Mouse (Mus musculus) heart, adult 11 months (tissue): ENCODE measurements around the gene Cic.

Experiments
- DNase-seq: peaks from one replicate; pipeline ENCODE4 v3.0.0; 2022

Gene Cic

DNA sequence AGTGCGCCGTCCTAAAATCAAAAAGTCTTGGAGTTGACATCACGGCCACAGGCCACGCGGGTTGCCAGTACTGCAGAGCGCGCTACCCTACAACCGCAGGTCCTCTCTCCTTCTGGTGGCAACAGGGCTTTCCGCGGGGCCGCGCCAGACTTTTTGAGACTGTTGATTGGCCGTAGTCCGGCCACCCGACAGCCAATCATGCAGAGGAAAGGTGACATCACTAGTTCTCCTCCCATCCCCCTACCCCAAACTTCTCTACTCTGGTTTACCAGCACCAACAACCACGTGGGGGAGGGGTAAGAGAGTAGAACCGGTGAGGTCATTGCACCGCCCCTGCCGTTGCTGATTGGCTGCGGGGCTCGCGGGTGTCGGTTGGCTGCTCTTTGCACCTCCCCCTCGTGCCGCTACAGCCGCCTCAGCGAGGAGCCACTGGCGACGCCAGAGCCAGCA, at the start of gene Cic:
TSS of gene Cic (plus strand) at position 404 of the 450 bp plus-strand sequence.
- peak; percentile 100 for DNase-seq

DNA sequence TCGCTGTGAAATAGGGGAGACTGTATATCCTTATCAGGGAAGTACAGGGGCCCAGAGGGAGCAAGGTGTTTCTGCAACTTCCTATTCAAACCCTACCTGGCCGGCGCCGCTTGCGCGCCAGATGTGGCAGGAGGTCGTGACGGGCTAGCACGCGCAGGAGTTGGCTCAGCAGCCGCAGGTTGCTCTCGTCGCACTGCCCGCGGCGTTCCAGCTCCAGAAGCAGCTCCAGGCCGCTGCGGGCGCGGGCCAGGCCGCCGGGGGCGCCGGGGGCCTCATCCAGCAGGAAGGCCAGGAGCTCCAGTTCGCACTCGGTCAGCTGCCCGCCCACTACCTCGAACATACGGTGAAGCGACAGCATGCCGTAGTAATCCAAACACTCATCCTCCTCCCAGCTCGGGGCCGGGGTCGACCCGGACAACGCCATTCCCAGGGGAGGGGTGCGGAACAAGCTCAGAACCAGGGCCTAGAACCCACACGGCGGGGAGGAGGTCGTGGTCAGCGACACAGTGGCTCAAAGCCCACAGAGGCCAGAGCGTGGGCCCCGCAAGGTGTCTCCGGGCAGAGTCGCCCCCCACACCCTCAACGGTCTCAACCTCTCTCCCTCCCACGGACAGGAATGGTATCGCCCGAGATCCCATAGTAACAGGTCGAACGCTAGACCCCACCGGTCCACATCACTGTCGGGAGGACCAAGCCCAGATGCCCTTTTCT, 48.6 kb upstream of the Cic start:
- DNase-seq = peak; percentile 96

DNA sequence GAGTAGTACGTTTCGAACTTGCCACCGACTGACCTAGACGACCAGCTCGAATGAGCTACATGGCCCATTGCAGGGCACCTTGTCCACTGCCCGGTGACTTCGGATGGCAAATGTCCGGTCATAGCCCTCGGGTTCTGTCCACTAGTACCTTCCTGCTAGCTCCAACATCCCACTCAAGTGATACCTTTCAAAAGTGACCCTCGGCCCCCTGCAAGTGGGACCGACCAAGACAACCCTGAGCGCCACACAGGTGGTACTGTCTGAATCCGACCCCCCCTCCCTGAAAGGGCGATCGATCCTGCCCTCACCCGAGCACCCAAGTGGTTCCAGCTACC, 48.1 kb upstream of the Cic start:
- no peak for DNase-seq

DNA sequence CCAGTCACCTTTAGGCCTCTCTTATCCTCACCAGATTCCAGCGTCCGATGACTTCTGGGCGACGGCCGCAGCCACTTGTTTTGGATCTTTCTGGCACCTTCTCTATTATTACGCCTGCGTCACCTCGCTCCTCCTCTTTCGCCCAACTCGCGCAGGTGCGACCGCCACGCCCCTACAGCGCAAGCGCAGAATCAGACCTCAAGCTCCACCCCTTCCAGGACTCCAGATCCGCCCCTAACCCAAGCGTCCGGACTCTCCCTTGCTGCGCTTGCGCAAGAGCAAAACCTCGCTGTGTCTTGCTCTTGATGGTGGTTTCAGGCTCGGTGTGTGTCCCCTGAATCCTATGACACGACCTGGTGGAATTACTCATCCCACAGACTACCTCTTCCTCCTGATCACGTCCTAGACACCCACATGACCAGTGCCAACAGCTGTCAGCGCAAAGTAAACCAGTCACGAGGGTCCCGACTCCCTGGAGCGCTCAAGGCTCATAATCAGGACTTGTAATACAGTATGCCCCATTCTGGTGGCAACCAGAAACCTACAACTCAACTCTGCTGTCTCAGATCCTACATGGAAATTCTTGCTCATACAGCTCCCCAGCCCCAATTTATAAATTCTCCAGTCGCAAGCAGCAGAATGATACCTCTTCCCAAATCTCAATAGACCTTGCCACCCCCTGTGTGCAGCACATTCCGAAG, 47.6 kb upstream of the Cic start:
- DNase-seq = peak; percentile 100

DNA sequence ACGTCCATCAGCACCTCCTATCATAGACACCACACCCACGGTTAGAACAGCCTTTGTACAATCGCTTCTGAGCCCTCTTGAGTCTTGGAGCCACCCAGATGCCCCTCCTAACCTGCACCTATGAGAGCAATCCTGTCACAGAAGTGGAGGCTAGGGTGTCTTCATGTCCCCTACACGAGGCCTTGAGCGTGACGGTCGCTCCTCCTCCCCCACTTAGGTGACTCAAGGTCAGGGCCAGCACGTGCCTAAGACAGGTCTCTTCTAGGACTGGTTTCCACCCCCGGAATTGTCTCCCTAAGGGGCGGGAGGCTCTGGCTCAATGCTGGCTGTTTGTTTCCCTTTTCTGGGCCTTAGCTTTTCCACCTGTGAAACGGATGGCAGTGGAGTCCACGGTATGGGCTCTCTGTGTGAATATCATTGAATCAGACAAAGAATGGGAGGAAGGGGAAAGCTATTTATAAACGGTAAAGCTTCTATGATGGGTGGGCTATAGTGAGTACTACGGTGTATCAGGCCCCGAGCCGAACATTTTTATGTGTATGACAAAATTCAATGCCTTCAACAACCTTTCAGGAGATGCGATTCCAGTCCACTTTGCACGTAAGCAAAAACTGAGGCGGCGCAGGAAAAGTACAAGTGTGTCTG, 46.9 kb upstream of the Cic start, which contains the start of gene Dedd2:
TSS of gene Dedd2 (minus strand) at position 159 of the 645 bp plus-strand sequence.
- DNase-seq = peak; percentile 98

DNA sequence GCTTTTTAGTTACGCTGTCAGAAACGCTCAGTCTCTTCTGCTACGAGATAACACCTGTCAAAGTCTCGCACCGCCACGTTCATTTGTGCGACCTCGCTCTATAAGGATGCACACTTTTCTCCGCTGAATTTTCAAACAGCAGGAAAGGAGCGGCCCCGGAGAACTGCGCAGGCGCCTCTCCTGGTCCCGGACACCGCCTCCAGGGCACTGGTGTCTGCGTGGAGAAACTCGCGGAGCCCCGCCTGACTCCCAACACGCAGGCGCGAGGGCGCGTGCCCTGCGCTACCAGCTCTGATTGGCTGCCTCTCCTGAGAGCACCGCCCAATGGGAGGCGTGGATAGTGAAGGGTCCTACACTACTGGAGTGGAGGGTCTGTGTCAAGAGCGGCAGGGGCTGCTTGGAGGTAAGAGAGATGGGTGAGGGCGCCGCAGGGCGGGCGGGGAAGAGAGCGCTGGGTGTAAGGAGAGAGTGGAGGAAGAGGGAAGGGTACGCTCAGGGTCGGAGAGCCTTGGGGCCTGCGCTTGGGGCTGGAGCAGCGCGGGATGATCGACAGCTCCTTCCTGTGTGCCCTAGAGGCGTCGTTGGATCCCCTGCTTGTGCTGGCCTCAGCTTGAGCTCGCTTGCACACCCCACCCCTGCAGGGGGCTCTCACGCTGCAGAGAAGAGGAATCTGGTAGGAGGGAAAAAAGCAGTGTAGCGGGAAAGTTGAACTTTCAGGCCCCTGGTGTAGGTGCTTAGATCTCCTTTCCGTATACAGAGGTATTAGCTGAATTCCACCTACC, 46.2 kb upstream of the Cic start, which contains the start of gene Zfp526:
TSS of gene Zfp526 (plus strand) at position 324 of the 782 bp plus-strand sequence.
- DNase-seq = peak; percentile 100

DNA sequence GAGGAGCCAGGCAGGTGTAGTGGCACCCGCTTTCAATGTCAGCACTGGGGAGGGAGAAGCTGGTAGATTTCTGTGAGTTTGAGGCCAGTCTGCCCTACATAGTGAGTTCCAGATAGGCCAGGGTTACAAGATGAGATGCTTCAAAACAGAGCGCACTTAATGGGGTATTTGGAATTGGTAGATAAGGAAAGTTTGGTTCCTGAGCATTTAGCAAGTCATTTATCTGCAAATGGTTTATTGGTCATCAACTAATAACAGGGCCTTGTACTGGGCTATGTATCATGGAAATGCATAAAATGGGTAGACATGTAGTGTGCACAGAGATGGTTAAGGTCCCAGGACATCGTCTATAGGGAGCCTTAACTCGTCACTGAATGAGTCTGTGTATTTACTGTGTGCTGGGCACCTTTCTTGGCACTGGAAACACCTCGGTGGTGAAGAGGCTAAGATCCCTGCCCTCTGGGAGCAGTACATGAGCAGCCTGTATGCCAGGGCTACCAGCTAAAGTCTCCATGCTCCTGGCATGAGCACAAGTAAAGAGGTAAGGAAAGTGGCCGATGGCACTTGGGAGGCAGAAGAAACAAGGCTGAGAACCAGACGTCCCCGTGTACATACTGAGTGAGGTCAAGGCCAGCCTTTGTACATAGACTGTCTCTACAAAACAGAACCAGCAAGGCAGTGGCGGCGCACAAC, 45.1 kb upstream of the Cic start:
- no peak for DNase-seq

DNA sequence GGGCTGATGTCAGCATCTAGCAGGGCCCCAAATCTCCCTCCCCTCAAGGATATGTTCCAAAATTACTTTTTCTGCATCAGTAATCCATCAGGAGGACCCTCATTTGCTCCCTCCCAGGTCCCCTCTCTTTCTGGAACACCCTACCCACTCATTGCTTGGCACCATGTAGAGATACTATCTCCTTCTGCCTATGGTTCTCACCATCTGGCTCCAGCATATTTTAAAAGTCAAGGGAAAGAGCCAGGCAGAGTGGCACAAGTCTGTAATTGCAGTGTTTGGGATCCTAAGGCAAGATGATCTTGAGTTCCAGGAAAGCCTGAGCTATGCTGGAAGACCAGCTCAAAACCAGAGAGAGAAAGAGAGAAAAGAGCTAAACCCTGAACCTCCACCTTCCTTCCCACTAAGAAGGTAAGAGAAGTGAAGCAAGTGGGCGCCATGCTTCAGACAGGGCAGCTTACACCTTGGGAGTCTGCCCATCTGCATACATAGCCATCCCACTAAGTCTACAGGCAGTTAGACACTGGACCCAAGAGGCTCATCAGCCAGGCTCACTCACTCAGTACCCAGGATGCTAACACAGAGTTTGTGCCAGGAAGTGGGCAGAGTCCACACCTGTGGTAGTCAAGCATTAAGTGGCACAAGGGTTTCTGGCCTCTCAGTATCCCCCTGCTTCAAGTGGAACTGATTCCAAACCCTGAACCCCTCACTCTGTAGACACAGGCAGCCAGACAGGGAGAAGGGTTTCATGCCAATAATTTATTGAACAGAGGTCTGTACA, 39.8 kb upstream of the Cic start:
- no peak for DNase-seq

DNA sequence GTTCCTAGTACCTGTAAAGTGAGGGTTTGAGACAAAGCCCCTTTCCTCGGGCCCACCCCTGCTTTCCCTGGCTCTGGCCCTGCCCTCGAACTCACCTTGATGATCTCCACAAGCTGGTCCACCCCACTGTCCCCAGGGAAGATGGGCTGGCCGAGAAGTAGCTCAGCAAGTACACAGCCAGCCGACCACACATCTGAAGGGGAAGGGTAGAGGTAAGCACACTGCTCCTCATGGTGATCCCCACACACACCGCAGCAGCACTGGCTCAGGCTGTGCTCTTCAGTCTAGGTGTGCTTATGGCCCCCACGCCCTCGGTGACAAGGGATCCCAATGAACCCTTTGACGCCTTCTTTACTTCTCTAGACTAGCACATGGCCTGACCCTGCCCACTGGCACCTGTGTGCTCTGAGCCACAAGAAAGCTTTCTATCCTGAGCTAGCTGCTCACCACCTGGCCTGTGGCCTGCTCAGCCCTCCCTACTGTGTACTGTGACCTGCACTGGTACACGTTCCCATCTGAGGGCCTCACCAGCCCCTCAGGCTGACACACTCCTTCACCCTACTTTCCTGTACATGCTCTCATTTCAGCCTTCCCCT, 36.7 kb upstream of the Cic start:
- peak; percentile 90 for DNase-seq

DNA sequence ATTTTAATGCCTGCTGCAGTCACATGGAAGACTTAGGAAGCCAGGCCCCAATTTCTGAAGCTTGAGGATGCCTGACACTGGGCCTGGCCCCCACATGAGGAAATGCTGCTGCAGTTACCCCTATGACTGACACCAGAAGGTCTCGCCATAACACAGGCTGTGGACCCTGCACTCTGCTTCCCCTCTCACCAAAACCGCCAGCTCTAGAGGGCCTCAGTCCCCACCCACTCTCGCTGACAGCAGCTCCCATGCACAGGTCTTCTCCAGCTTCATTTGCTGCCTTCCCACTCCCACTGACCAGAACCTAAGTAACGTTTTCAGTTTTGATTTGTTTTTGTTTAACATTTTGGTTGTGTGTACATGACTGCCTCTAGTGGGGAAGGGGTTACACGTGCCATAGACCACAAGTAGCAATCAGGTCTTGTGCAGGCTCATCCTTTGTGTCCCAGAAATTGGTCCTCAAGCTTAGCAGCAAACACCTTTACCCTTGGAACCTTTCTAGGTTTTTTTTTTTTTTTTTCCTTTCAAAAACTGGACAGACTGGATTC, 35.3 kb upstream of the Cic start:
- no peak for DNase-seq

DNA sequence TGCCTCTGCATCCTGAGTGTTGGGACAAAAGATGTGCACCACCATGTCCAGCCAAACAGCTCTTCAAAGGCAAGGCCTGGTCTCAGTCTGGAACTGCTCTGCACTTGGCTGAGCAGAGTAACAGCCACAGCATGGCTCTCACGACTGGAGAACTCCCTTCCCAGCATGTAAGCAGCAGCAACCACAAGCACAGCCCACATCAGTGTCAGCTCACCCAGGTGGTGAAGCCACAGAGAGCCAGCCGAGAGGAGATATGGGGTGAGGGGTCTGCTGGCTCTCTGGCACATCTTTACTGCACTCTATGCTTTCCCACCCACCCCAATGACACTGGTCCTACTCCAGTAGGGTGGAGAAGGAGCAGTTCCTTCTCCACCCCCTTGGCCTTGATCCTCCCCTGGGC, 34.4 kb upstream of the Cic start:
- no peak for DNase-seq

DNA sequence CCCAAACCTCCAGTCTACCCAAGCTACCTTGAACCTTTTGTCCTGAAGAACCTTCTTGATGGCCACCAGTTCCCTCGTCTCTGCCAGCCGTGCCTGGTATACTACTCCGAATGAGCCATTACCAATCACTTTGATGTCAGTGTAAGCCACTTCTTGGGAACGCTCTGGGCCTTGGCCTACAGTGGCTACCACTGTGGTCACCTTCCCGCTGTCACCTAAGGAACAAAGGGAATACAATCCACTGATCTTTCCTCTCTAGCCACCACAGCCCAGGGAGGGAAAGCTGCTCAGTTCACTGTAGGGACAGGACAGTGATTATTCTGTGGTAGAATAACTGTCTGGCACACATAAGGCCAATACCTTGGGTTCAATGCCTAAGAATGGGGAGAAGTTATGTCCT, 32.0 kb upstream of the Cic start:
- DNase-seq = peak; percentile 85

DNA sequence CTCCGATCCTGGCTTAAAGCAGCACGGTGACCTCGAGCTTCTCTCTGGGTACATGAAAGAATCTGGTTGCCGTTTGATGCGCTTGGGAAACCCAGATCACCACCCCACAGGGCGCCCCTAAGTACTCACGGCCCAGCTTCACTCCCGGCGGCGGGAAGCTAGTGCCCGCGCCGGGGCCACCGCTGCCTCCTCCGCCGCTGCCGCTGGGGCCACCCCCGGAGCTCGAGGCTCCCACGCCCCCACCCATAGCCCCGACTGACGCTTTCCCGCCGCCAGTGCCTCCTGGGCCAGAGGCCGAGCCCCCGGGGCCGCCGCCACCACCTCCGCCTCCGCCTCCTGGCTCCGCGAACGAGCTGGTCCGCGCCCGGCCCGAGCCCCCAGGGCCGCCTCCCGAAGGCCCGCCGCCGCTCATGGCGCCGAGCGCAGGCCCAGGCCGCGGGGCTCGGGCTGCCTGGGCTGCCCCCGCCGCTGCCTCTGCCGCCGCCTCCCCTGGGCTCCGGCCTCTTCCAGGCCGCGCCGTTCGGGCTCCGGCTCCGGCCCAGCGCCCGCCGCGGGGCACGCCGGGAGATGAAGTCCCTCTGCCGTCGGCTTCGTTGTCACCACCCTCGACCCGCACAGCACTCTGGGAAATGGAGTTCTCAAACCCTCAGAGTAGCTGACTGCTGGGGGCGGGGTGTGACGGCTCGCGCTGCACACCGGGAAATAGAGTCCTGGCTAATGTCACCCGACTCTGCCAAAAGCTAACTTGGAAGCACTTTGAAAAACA, 30.1 kb upstream of the Cic start, which contains the start of gene Gsk3a:
TSS of gene Gsk3a (minus strand) at position 603 of the 766 bp plus-strand sequence.
- peak; percentile 100 for DNase-seq

DNA sequence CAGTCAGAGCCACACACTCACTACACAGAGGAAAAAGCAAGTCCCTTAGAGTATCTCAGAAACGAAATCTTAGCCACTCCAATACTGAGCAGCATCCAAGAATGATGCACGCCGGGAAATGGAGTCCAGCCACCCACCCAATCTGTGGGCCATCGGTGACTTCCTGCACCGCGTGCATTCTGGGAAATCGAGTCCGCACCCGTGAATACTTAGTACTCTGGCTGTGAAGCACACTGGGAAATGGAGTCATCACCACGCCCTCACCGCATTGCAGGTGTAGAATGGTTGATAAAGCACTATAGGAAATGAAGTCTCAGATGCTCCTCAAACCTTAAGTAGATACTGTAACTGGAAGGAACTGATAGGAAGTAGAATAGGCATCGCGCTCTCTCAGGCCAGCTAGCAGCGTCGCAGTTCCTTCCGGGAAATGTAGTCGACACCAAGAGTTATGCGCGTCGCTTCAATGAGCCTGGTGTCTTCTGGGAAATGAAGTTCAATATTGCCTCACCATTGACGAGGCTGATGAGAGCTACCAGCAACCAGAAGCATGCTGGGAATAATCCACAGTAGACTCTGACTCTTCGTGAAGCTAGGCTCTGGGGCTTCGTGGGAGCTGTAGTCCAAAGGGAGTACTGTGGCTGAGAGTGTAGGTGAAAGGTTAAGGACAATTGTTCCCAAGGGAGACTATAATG, 29.3 kb upstream of the Cic start:
- peak; percentile 99 for DNase-seq

DNA sequence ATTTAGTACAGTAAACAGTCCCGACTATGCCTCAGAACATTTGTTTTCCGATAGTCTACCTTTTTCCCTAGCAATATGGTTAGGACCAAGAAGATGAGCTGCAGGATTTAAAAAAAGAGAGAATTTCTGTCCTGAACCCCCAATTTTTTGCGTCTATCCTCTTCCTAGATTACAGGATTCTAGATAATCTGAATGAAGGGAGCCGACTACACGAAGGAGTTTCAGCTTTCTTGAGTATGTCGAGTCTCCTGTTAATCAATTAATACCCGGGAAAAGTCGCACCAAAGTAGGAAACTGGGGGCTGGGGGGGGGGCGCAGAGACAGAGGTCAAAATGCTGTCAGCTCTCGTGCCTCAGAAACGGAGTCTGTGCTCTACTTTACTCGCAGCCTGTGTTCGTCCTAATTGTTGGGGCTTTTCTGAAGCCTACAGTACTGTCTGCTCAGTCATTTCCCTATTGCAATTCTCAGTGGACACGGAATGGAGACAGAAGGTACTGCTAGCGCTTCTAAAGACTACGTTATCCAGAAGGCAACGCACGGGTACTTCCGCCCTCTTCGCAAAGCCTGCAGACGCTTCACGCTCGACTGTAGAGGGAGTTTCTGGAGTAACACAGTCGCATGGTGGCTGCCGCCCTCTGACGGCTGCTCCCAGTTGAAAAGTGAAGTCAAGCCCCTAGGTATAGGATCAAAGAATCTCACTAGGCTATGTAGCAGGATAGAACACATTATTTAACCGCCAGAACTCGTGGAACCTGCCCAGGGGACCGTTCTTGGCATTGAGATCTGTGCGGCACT, 28.5 kb upstream of the Cic start:
- peak; percentile 99 for DNase-seq

DNA sequence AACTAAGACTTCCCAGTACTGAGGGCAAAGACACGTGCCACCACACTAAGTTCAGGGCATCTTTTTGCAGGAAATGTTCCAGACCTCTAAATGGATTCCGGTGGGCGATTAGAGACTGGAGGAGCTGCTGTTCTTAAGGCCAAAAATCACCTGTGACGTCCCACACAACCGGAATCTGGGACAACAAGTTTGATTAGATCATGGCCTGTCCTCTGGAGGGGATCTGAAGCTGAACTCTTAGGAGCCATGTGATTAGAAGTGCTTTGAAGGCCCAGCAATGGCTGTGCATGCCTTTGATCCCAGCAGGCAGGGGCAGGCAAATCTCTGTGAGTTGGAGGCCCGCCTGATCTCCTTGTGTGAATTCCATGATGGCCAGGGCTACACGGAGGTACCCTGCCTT, 26.9 kb upstream of the Cic start:
- DNase-seq = peak; percentile 92

DNA sequence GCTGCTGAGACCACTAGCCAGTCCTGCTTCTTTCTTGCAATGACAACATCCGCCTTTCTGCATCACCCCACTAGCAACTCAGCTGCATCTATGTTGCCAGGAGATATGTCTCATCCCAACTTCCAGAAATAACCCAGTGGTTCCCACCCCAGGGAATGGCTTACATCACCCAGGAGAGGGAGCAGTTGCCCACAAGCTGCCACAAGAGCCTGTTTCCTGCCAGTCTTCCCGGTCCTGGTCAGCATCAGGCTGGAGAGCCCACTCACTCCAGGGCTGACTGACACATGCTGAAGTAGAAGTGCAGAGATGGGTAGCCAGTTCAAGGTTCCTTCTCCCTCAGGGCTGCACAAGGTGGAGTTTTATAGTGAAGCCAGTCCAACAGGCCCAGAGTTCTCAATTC, 26.4 kb upstream of the Cic start:
- DNase-seq = peak; percentile 97

DNA sequence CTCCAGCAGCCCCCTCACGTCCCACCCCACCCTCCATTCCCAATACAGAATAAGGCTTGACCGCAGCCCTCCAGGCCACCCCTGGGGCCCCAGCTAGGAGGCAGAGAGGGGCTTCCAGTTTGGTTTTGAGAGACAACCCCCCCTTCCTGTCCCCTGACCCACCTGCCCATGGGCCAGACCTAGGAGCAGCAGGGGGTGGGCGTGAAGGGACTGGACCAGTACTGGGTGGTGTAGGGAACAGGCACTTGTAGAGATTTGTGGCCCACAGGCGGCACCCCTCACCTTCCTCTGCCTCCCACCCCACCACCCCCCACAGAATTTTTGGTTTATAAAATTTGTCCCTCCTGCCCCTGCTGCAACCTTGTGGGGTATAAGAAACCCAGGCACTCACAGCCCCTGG, 24.1 kb upstream of the Cic start:
- peak; percentile 92 for DNase-seq
